Mouse (Mus musculus) MEL (cell line): ENCODE measurements at regions not wholly inside any gene's neighbourhood (a gene's known extent, or its start where the extent isn't known, plus 50 kb on each side); places are given as distances from the start of the nearest gene placed in this dataset.

Source experiments
- CTCF ChIP-seq, 3 experiments: IDR thresholded peaks in 2 of 3; conservative IDR thresholded peaks in 1 of 3; 2 replicates each; pipeline ENCODE4 v1.5.1; 2011 to 2012; ENCODE audit warnings: low read length in 3 of 3, low read depth in 2 of 3, mild to moderate bottlenecking in 2 of 3, improper control_type of control experiment in 1 of 3, inconsistent platforms in 1 of 3, mixed read lengths in 1 of 3, moderate library complexity in 1 of 3; ENCODE audit not compliant: control insufficient read depth in 1 of 3, insufficient read depth in 1 of 3, poor library complexity in 1 of 3, severe bottlenecking in 1 of 3
- EP300 ChIP-seq, 2 experiments: IDR thresholded peaks; 2 replicates each; pipeline ENCODE4 v1.6.1; 2011; ENCODE audit warnings: improper control_type of control experiment in 2 of 2, low read length in 2 of 2, low read depth in 1 of 2, mild to moderate bottlenecking in 1 of 2
- KAT2A ChIP-seq: conservative IDR thresholded peaks from 2 replicates; pipeline ENCODE4 v1.6.1; 2012; ENCODE audit warnings: low read depth, low read length, improper control_type of control experiment, inconsistent platforms
- TAL1 ChIP-seq: IDR thresholded peaks from 2 replicates; pipeline ENCODE4 v1.6.1; 2012; ENCODE audit warnings: mild to moderate bottlenecking, inconsistent platforms, low read length, moderate library complexity, mixed read lengths
- TBP ChIP-seq: IDR thresholded peaks from 2 replicates; pipeline ENCODE4 v1.8.0; 2011; ENCODE audit warnings: low read depth, low read length, improper control_type of control experiment
- USF1 ChIP-seq: IDR thresholded peaks from 2 replicates; pipeline ENCODE4 v1.6.1; 2014; ENCODE audit warnings: low read depth, mild to moderate bottlenecking, inconsistent platforms, low read length, improper control_type of control experiment, moderate library complexity

DNA sequence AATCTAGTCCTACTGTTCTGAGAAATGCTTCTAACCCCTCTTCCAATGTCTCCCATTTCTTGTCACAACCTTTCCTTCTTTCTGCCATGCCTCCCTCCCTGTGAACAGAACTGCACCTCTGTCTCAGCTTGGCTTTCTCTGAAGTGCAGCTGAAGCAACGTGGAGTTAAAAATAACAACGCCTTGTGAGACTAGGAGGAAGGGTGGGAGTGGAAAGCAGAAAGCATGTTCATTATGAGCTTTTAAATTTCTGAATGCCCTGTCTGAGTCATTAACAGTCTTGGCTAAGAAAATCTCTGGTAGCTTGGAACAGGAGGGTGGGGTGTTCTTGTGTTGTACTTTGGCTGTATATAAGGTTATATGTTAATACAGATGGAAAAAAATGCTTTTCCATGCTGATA lies 71.6 kb upstream of the Kcnab1 start:
- TF ChIP-seq KAT2A: no peak
- no peak for TF ChIP-seq CTCF (IDR thresholded peaks at IDR 0.05 in 2 of 3, conservative IDR thresholded peaks at IDR 0.05 in 1 of 3; ENCODE audit: control insufficient read depth in 1 of 3, insufficient read depth in 1 of 3, low read depth in 2 of 3, low read length in 3 of 3, poor library complexity in 1 of 3, severe bottlenecking in 1 of 3)
- TF ChIP-seq EP300 (IDR thresholded peaks at IDR 0.05; ENCODE audit: low read depth in 1 of 2, low read length in 2 of 2): no peak
- TF ChIP-seq TBP: no peak
- TF ChIP-seq USF1: no peak
- no peak for TF ChIP-seq TAL1
